Mouse (Mus musculus) E14TG2a.4 (cell line): ENCODE data around the gene Pck1.

Experiments used
- H3K27me3 ChIP-seq: 2 replicates; pipeline ENCODE4 v1.6.1; 2014; ENCODE audit warnings: low read length, control low read depth; ENCODE audit not compliant: insufficient read depth
- H3K36me3 ChIP-seq: 2 replicates; pipeline ENCODE4 v1.6.1; 2014; ENCODE audit warnings: low read length, control low read depth; ENCODE audit not compliant: insufficient read depth
- H3K4me1 ChIP-seq: replicated peaks from 2 replicates; pipeline ENCODE4 v1.6.1; 2014; ENCODE audit warnings: low read depth, low read length, control low read depth
- H3K4me3 ChIP-seq: replicated peaks from 2 replicates; pipeline ENCODE4 v1.5.1; 2014; ENCODE audit warnings: mild to moderate bottlenecking, low read length
- H3K9me3 ChIP-seq: 2 replicates; pipeline ENCODE4 v1.6.1; 2014; ENCODE audit warnings: low read length, control low read depth
- CTCF ChIP-seq: conservative IDR thresholded peaks from 2 replicates; pipeline ENCODE4 v1.5.1; 2014; ENCODE audit warnings: low read length
- NANOG ChIP-seq: IDR thresholded peaks from 2 replicates; pipeline ENCODE4 v1.6.1; 2014; ENCODE audit warnings: borderline replicate concordance, low read length, mixed read lengths
- POU5F1 ChIP-seq: IDR thresholded peaks from 2 replicates; pipeline ENCODE4 v1.6.1; 2014; ENCODE audit warnings: low read length, borderline replicate concordance

Gene Pck1

DNA sequence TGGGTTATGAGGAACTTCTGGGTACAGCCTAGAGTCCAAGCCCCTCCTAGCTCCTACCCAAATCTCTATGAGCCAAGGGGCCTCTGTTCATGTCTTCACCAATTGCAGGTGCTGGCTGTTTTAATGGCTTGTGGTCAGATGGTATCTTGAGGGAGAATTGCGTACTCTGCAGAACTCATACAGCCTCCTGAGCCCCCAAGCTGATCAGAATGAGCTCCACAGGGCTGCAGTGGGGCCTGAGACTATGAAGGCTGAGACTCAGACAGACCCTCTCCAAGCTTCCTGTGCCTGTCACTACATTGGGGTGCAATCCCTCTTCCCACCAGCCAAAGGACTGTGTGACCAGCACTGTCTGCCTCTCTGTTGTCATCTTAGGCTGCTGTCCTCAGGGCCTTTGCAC lies 19.5 kb downstream of the Pck1 start:
- TF ChIP-seq POU5F1: no peak
- TF ChIP-seq NANOG: no peak
- no peak for TF ChIP-seq CTCF
- H3K27me3 ChIP-seq: peaks cover 43% of the 10 kb centered on the region

DNA sequence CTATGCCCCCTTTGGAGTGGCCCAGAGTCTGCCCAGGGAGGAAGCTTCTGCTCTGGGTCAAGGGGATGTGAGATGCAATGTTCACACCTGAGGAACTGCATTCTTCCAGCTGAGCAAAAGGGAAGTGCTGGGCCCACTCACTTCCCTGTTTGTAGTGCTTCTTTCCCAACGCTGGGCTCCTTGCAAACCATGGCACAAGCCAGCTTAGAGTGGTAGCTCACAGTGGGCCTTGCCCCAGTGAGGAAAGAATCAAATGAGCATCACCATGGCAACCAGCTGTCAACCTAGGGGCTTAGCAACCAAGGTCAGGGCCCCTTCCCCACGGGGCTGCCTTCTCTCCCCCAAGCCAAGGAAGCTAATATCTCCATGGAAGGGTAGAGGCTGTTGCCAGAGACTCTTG lies 20.2 kb downstream of the Pck1 start:
- H3K4me3 ChIP-seq: no peak overlapping the region

More for the DNA sequence above, 19.5 kb downstream of the Pck1 start:
- H3K36me3 ChIP-seq: no peaks in the 10 kb centered on the region
- H3K9me3 ChIP-seq: peaks cover 11% of the 10 kb centered on the region
- H3K4me1 ChIP-seq: peaks cover 30% of the 10 kb centered on the region
- H3K4me3 ChIP-seq: no peak overlapping the region

GRCm38 (mm10) chr2:173173521-173174511 lies 21.0 kb downstream of the Pck1 start:
- peaks cover 30% of the 10 kb centered on the region for H3K4me1 ChIP-seq
- 0 out of 2 replicates have a peak overlapping the region, but pooled peaks have one; percentile 7 for H3K4me3 ChIP-seq
- H3K9me3 ChIP-seq: peaks cover 11% of the 10 kb centered on the region
- H3K27me3 ChIP-seq: peaks cover 48% of the 10 kb centered on the region
- TF ChIP-seq POU5F1 (no peak), CTCF (no peak), NANOG (no peak)
- no peaks in the 10 kb centered on the region for H3K36me3 ChIP-seq

More for the DNA sequence above, 20.2 kb downstream of the Pck1 start:
- TF ChIP-seq CTCF (no peak), POU5F1 (no peak), NANOG (no peak)
- H3K9me3 ChIP-seq: peaks cover 11% of the 10 kb centered on the region
- H3K4me1 ChIP-seq: peaks cover 30% of the 10 kb centered on the region
- no peaks in the 10 kb centered on the region for H3K36me3 ChIP-seq
- H3K27me3 ChIP-seq: peaks cover 48% of the 10 kb centered on the region

GRCm38 (mm10) chr2:173174569-173174968 lies 21.7 kb downstream of the Pck1 start:
- no peak for TF ChIP-seq CTCF
- TF ChIP-seq NANOG: no peak
- no peak for TF ChIP-seq POU5F1

GRCm38 (mm10) chr2:173175703-173176102 lies 22.9 kb downstream of the Pck1 start:
- Histone ChIP-seq H3K4me1 (peaks cover 31% of the 10 kb centered on the region), H3K4me3 (no peak overlapping the region), H3K27me3 (peaks cover 40% of the 10 kb centered on the region), H3K36me3 (no peaks in the 10 kb centered on the region), H3K9me3 (peaks cover 11% of the 10 kb centered on the region)
- no peak for TF ChIP-seq NANOG
- TF ChIP-seq CTCF: peak; percentile 70

More at GRCm38 (mm10) chr2:173174569-173174968, 21.7 kb downstream of the Pck1 start:
- peaks cover 48% of the 10 kb centered on the region for H3K27me3 ChIP-seq
- H3K9me3 ChIP-seq: peaks cover 11% of the 10 kb centered on the region
- no peaks in the 10 kb centered on the region for H3K36me3 ChIP-seq
- peaks cover 30% of the 10 kb centered on the region for H3K4me1 ChIP-seq
- H3K4me3 ChIP-seq: 0 out of 2 replicates have a peak overlapping the region, but pooled peaks have one; percentile 7

DNA sequence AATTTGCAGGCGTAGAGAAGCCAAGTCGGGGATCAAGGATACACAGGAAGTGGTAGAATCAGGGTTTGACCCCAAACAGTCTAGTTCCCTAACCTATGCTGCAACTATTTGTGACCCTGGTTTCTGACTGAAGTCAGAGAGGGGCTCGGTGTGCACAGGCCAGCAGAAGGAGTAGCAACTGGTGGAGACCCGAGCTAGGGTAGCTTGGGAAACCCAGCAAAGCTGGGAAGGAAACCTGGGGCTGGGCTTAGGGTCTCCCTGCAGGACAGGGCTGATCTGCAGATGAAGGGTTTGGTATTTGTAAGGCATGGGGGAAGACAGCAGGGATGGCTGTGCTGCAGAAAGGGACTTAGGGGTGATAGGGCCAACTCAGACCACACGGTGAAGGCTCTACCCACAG lies 24.6 kb downstream of the Pck1 start:
- no peak for TF ChIP-seq CTCF
- TF ChIP-seq POU5F1: no peak
- TF ChIP-seq NANOG: no peak
- Histone ChIP-seq H3K9me3 (peaks cover 6% of the 10 kb centered on the region), H3K4me1 (peaks cover 25% of the 10 kb centered on the region), H3K27me3 (peaks cover 33% of the 10 kb centered on the region), H3K4me3 (no peak overlapping the region), H3K36me3 (no peaks in the 10 kb centered on the region)

GRCm38 (mm10) chr2:173177951-173178350 lies 25.1 kb downstream of the Pck1 start:
- Histone ChIP-seq H3K9me3 (peaks cover 5% of the 10 kb centered on the region), H3K4me1 (peaks cover 25% of the 10 kb centered on the region), H3K4me3 (no peak overlapping the region), H3K27me3 (peaks cover 33% of the 10 kb centered on the region), H3K36me3 (no peaks in the 10 kb centered on the region)
- TF ChIP-seq POU5F1 (no peak), CTCF (no peak), NANOG (no peak)

GRCm38 (mm10) chr2:173179046-173179445 lies 26.2 kb downstream of the Pck1 start:
- TF ChIP-seq CTCF: no peak
- no peak for TF ChIP-seq NANOG
- TF ChIP-seq POU5F1: no peak
- no peak overlapping the region for H3K4me3 ChIP-seq
- H3K4me1 ChIP-seq: peaks cover 18% of the 10 kb centered on the region
- H3K36me3 ChIP-seq: no peaks in the 10 kb centered on the region
- peaks cover 31% of the 10 kb centered on the region for H3K27me3 ChIP-seq
- H3K9me3 ChIP-seq: peaks cover 5% of the 10 kb centered on the region

- Histone ChIP-seq H3K36me3 (no peaks in the 10 kb centered on the region), H3K4me3 (no peak overlapping the region), H3K27me3 (peaks cover 39% of the 10 kb centered on the region), H3K4me1 (peaks cover 11% of the 10 kb centered on the region), H3K9me3 (peaks cover 5% of the 10 kb centered on the region)
- TF ChIP-seq CTCF: no peak
Measured at GRCm38 (mm10) chr2:173180026-173180425, 27.2 kb downstream of the Pck1 start.
